13 mouse cellular contexts compared by ENCODE assay signal in the genomic region with DNA sequence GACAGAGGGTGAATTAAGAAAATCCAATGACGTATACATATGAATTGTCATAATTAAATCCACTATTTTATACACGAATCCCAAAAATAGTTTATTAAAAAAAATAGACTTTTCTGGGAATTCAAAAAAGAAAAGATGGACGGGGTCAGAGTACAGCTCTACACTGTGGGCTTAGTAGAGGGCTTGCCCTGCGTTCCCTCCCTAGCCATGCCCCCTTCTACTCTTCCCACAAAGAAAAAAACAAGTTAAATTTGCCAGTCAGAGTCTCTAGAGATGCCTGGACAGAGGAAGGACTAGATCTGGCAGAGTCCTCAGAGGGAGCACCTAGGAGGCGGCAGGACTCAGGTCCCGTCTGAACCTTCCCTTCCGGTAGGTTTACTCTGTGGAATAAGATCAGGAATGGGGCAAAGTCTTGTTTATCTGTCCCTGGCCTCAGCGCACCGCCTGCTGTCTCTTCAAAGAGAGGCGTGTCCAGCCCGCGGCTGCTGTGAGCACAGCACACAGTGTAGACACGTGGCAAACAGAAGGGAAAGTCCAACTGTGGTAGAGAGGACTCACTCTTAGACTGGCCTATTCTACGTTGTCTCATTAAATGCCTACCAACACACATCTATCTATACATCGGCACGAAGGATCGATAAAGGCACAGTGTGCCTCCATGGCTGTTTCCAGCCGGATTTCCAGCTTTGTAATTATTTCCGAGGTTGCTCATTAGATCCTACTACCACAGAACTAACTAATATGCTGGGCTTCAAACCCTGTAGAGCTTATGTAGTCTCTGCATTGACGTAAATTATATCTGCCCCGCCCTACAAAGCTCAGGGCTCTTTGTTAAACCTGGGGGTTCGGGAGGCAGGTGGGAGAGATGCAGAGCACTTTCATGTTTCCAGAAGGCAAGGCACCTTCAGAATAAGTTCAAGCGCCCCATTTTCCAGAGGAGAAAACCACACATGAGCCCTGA. TPM values are rescaled to one million over a fixed set of nuclear protein-coding genes. Genes with fewer than 3 reads are reported as not detected.
DNase-seq lines count a peak whose midpoint lies in the region; ATAC-seq and TF ChIP-seq lines count a peak whose summit lies in the region.
"Had no signal": no experiment of that assay in that cellular context is flagged by ENCODE, and none has a peak within 500 bp of the region (broad histone marks: within the 10 kb centered on the region; RNA-seq: fewer than 3 reads in every experiment).

No protein-coding gene starts in this region.

- H3K4me3 ChIP-seq in lung, embryonic 15.5 days: no peak overlapping the region
- H3K4me3 ChIP-seq in stomach, postnatal 0 days (ENCODE audit: low read depth, low read length): no peak overlapping the region
- no peak overlapping the region for H3K4me3 ChIP-seq in heart, embryonic 12.5 days

- no peak overlapping the region for H3K9ac ChIP-seq in lung, embryonic 15.5 days
- no peak overlapping the region for H3K9ac ChIP-seq in stomach, postnatal 0 days (ENCODE audit: low read length)
- H3K9ac ChIP-seq in heart, embryonic 12.5 days: no peak overlapping the region

- DNase-seq in lung, postnatal 4 days: no peak
- peak; percentile 73 for DNase-seq in kidney, adult 9 months
- DNase-seq in liver: peak; percentile 63
- DNase-seq in stomach, postnatal 0 days (ENCODE audit: low spot score): peak; percentile 70
- DNase-seq in layer of hippocampus, adult 9-11 months: no peak
- DNase-seq: lung, adult 18-20 months had no signal

- H3K36me3 ChIP-seq in lung, embryonic 15.5 days: no peaks in the 10 kb centered on the region
- no peaks in the 10 kb centered on the region for H3K36me3 ChIP-seq in stomach, postnatal 0 days (ENCODE audit: control insufficient read depth, insufficient read depth, low read length)
- H3K36me3 ChIP-seq in heart, embryonic 12.5 days: no peaks in the 10 kb centered on the region

- TF ChIP-seq EP300 in stomach, postnatal 0 days (optimal IDR thresholded peaks at IDR 0.05): no peak

- peaks cover 34% of the 10 kb centered on the region for H3K4me1 ChIP-seq in lung, embryonic 15.5 days
- H3K4me1 ChIP-seq in stomach, postnatal 0 days (replicated peaks; ENCODE audit: control insufficient read depth, insufficient read depth): no peaks in the 10 kb centered on the region
- H3K4me1 ChIP-seq in heart, embryonic 12.5 days (replicated peaks): peaks cover 32% of the 10 kb centered on the region

- no peaks in the 10 kb centered on the region for H3K9me3 ChIP-seq in lung, embryonic 15.5 days
- H3K9me3 ChIP-seq in stomach, postnatal 0 days (ENCODE audit: control insufficient read depth, low read length): no peaks in the 10 kb centered on the region
- H3K9me3 ChIP-seq in heart, embryonic 12.5 days (replicated peaks): no peaks in the 10 kb centered on the region

- H3K4me2 ChIP-seq in lung, embryonic 15.5 days: no peak overlapping the region
- peak overlapping the region; percentile 14; the same call in 1 of the 2 replicates for H3K4me2 ChIP-seq in stomach, postnatal 0 days (replicated peaks; ENCODE audit: low read depth)
- no peak overlapping the region for H3K4me2 ChIP-seq in heart, embryonic 12.5 days
- H3K4me2 ChIP-seq: midbrain, embryonic 11.5 days had no signal

- H3K27me3 ChIP-seq in lung, embryonic 15.5 days: no peaks in the 10 kb centered on the region
- no peaks in the 10 kb centered on the region; the same call in 1 of the 2 replicates for H3K27me3 ChIP-seq in stomach, postnatal 0 days (ENCODE audit: control insufficient read depth, insufficient read depth, low read length)
- H3K27me3 ChIP-seq in heart, embryonic 12.5 days (replicated peaks): no peaks in the 10 kb centered on the region
- H3K27me3 ChIP-seq: Patski had no signal

- ATAC-seq in lung, embryonic 15.5 days (ENCODE audit: borderline replicate concordance, extremely low read depth, low FRiP score, low TSS enrichment): 0 out of 2 replicates have a peak, but pooled peaks have one; percentile 32
- ATAC-seq in stomach, postnatal 0 days (ENCODE audit: low FRiP score, low TSS enrichment): peak; percentile 98
- no peak for ATAC-seq in granulocyte monocyte progenitor cell, adult 5-6 weeks (replicated peaks; ENCODE audit: poor library complexity, severe bottlenecking)
- ATAC-seq in heart, embryonic 12.5 days (ENCODE audit: insufficient number of reproducible peaks, low FRiP score): no peak
- ATAC-seq: Patski had no signal

- TF ChIP-seq CTCF in stomach, postnatal 0 days (IDR thresholded peaks at IDR 0.05; ENCODE audit: low read depth): no peak

- 63% methylated on average over 23 of the region's 23 CpGs for WGBS in lung, embryonic 15.5 days
- 61% methylated on average over 23 of the region's 23 CpGs for WGBS in stomach, postnatal 0 days
- 81% methylated on average over 23 of the region's 23 CpGs for WGBS in heart, embryonic 12.5 days

- no peak overlapping the region for H3K27ac ChIP-seq in lung, embryonic 15.5 days
- no peak overlapping the region for H3K27ac ChIP-seq in stomach, postnatal 0 days (replicated peaks)
- H3K27ac ChIP-seq in heart, embryonic 12.5 days (ENCODE audit: poor library complexity, severe bottlenecking): no peak overlapping the region

RNA-seq across cellular contexts. Expression of a gene that starts 25.6 kb away (rescaled TPM):
- 15.7 and 16.4 TPM in 2 replicates for polyA plus RNA-seq in lung, embryonic 15.5 days (2015; fragmentation: Nextera tagmentation; extraction: Ambion mirVana)
- polyA plus RNA-seq in stomach, postnatal 0 days (2015; fragmentation: Nextera tagmentation; extraction: Ambion mirVana): 0.79 and 0.94 TPM in 2 replicates
- 0.83 TPM in 1 of 2 replicates, not detected in the other for total RNA-seq in granulocyte monocyte progenitor cell, adult 5-6 weeks (2014; fragmentation: Nextera tagmentation)
- not detected in 2 replicates for total RNA-seq in granulocyte monocyte progenitor cell, adult 5-6 weeks (2017)
- 2.9 and 3.7 TPM in 2 replicates for polyA plus RNA-seq in heart, embryonic 12.5 days (2016; fragmentation: Nextera tagmentation; extraction: Ambion mirVana)
- total RNA-seq: common myeloid progenitor, adult 5-6 weeks; hematopoietic stem cell, adult 5-6 weeks had no signal

Comparison
In these comparisons a context has a peak if more than half of its experiments do, and no peak if none do; other contexts are left out.
1. ATAC-seq: peak in lung, embryonic 15.5 days (single experiment) and stomach, postnatal 0 days (single experiment); none in granulocyte monocyte progenitor cell, adult 5-6 weeks (single experiment) and heart, embryonic 12.5 days (single experiment).
2. DNase-seq: peak in kidney, adult 9 months (single experiment), liver (single experiment) and stomach, postnatal 0 days (single experiment); none in lung, postnatal 4 days (0 of 2) and layer of hippocampus, adult 9-11 months (single experiment).